Mouse (Mus musculus): ENCODE measurements around the gene 9030025P20Rik.
"Not testable (repeated sequence)": the region's sequence is repeated elsewhere in the genome, so short reads cannot be mapped to it uniquely, and the experiment has no call there.

The 9030025P20Rik gene

GRCm38 (mm10) chr17:14992522-14993138 is 14.4 kb downstream of the 9030025P20Rik start:
- not testable (repeated sequence) for DNase-seq

GRCm38 (mm10) chr17:14993139-14993832 is 15.0 kb downstream of the 9030025P20Rik start:
- DNase-seq, result not testable (repeated sequence)

GRCm38 (mm10) chr17:14994140-14994539 is 15.9 kb downstream of the 9030025P20Rik start:
- not testable (repeated sequence) for DNase-seq

- DNase-seq, result not testable (repeated sequence)
Measured at GRCm38 (mm10) chr17:15000047-15000446, 21.8 kb downstream of the 9030025P20Rik start.

- DNase-seq, result not testable (repeated sequence)
Measured at GRCm38 (mm10) chr17:15009088-15009487, 30.8 kb downstream of the 9030025P20Rik start.

GRCm38 (mm10) chr17:15009706-15010413 is 31.6 kb downstream of the 9030025P20Rik start, which contains the start of gene Gm3435:
Gene Gm3435, plus strand, starts transcription at chr17:15010176.
- not testable (repeated sequence) for DNase-seq

GRCm38 (mm10) chr17:15021503-15022220 is 43.4 kb downstream of the 9030025P20Rik start:
- DNase-seq, result peak; percentile 25

GRCm38 (mm10) chr17:15023878-15024492 is 45.7 kb downstream of the 9030025P20Rik start:
- not testable (repeated sequence) for DNase-seq

- not testable (repeated sequence) for DNase-seq
Measured at GRCm38 (mm10) chr17:15024502-15025193, 46.4 kb downstream of the 9030025P20Rik start.

GRCm38 (mm10) chr17:15025513-15025912 is 47.2 kb downstream of the 9030025P20Rik start:
- not testable (repeated sequence) for DNase-seq

GRCm38 (mm10) chr17:15031414-15031813 is 53.1 kb downstream of the 9030025P20Rik start:
- DNase-seq, result not testable (repeated sequence)

GRCm38 (mm10) chr17:15040455-15040854 is 62.2 kb downstream of the 9030025P20Rik start:
- DNase-seq, result not testable (repeated sequence)

All from cerebellum, adult 9-11 months (tissue).